Mouse (Mus musculus) kidney, postnatal 0 days (tissue): ENCODE measurements around the gene Polr2l. TPM values are rescaled to one million over a fixed set of nuclear protein-coding genes. Genes with fewer than 3 reads are reported as not detected.
A peak's percentile ranks its signal among the peaks of the same experiment; 100 is the strongest.

ENCODE experiments used
- ATAC-seq: fragments of 200-750 bp; cut with Nextera tagmentation; replicated peaks from 2 replicates; pipeline ENCODE4 v1.8.0; 2017; ENCODE audit warnings: low read depth, moderate number of reproducible peaks, moderate TSS enrichment, moderate library complexity; ENCODE audit not compliant: low FRiP score
- DNase-seq: peaks from one replicate; pipeline ENCODE4 v3.0.0-alpha.2; 2016; ENCODE audit warnings: low spot score
- H3K27ac ChIP-seq: fragments of 300-500 bp; sonication (generic); 2 replicates; pipeline ENCODE4 v1.5.1; 2014; ENCODE audit warnings: mild to moderate bottlenecking
- H3K27me3 ChIP-seq: fragments of 300-500 bp; sonication (generic); 2 replicates; pipeline ENCODE4 v1.6.1; 2014; ENCODE audit warnings: low read length, mixed read lengths; ENCODE audit not compliant: insufficient read depth
- H3K36me3 ChIP-seq: fragments of 300-500 bp; sonication (generic); 2 replicates; pipeline ENCODE4 v1.6.1; 2014; ENCODE audit warnings: low read length, mixed read lengths; ENCODE audit not compliant: insufficient read depth
- H3K4me1 ChIP-seq: fragments of 300-500 bp; sonication (generic); replicated peaks from 2 replicates; pipeline ENCODE4 v1.6.1; 2014; ENCODE audit warnings: antibody characterized with exemption, low read length, mixed read lengths; ENCODE audit not compliant: insufficient read depth
- H3K4me2 ChIP-seq: fragments of 300-500 bp; sonication (generic); 2 replicates; pipeline ENCODE4 v1.6.1; 2014; ENCODE audit warnings: mild to moderate bottlenecking, low read length, moderate library complexity, mixed read lengths
- H3K4me3 ChIP-seq: fragments of 300-500 bp; sonication (generic); replicated peaks from 2 replicates; pipeline ENCODE4 v1.5.1; 2014; ENCODE audit warnings: low read depth, low read length
- H3K9ac ChIP-seq: fragments of 300-500 bp; sonication (generic); 2 replicates; pipeline ENCODE4 v1.6.1; 2014; ENCODE audit warnings: low read depth, low read length
- H3K9me3 ChIP-seq: fragments of 300-500 bp; sonication (generic); replicated peaks from 2 replicates; pipeline ENCODE4 v1.6.1; 2016; ENCODE audit warnings: low read length, inconsistent platforms, mixed read lengths
- CTCF ChIP-seq: IDR thresholded peaks from 2 replicates; pipeline ENCODE4 v1.5.1; 2016; ENCODE audit warnings: antibody characterized with exemption, low read depth, mild to moderate bottlenecking, moderate library complexity
- WGBS: fragments of 180-500 bp; shearing (Covaris S2); extraction: QIAGEN DNeasy Blood & Tissue Kit; methylation state at CpG from one replicate; pipeline ENCODE4 v1.1.7; 2014; 5-methylcytosine and 5-hydroxymethylcytosine counted together
- polyA plus RNA-seq: library from polyadenylated mRNA; unstranded; fragments of >200 nt; fragmentation: Nextera tagmentation; extraction: Ambion mirVana; gene quantifications from 2 replicates; pipeline ENCODE4 v1.2.1, GENCODE M21; 2015

Gene Polr2l
- polyA plus RNA-seq, 1 experiment from 2014 or later, result 72.2 TPM

- Histone ChIP-seq H3K27ac (no peak overlapping the region), H3K27me3 (no peaks in the 10 kb centered on the region), H3K4me1 (peaks cover 20% of the 10 kb centered on the region), H3K4me3 (no peak overlapping the region), H3K9me3 (no peaks in the 10 kb centered on the region), H3K4me2 (no peak overlapping the region), H3K9ac (no peak overlapping the region), H3K36me3 (peaks cover 13% of the 10 kb centered on the region; the same call in 1 of the 2 replicates)
- no peak for DNase-seq
- no peak for ATAC-seq
- 92% methylated on average over 17 of the region's 17 CpGs for WGBS
- TF ChIP-seq CTCF, result no peak
Measured at GRCm38 (mm10) chr7:141459301-141459711, 15.6 kb downstream of the Polr2l start.

DNA sequence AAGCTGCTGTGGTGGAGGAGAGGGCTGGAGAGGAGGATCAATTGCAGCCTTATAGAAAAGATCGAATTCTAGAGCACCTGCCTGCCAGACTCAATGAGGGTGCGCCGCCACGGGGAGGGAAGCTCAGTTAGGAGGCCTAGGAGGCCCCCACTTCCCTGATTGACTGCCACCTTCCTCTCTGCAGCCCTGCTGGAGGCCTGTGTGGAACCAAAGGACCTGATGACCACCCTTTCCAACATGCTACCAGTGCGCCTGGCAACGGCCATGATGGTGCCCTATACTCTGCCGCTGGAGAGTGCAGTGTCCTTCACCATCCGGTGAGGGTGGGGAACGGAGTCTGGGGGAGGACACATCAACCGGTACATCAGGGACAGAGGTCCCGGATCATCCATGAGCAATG, 16.3 kb downstream of the Polr2l start:
- no peak for TF ChIP-seq CTCF
- no peak overlapping the region for H3K4me2 ChIP-seq
- H3K27ac ChIP-seq, result no peak overlapping the region
- H3K4me1 ChIP-seq, result peaks cover 15% of the 10 kb centered on the region
- ATAC-seq (no peak), DNase-seq (no peak)
- H3K4me3 ChIP-seq, result no peak overlapping the region
- H3K36me3 ChIP-seq, result peaks cover 13% of the 10 kb centered on the region; the same call in 1 of the 2 replicates
- H3K9me3 ChIP-seq, result no peaks in the 10 kb centered on the region
- H3K27me3 ChIP-seq, result no peaks in the 10 kb centered on the region
- 92% methylated on average over 11 of the region's 11 CpGs for WGBS
- H3K9ac ChIP-seq, result no peak overlapping the region

GRCm38 (mm10) chr7:141457986-141458660, 16.8 kb downstream of the Polr2l start:
- 75% methylated on average over 15 of the region's 15 CpGs for WGBS
- H3K27ac ChIP-seq, result no peak overlapping the region
- no peaks in the 10 kb centered on the region for H3K27me3 ChIP-seq
- no peak overlapping the region for H3K9ac ChIP-seq
- peak; percentile 58 for DNase-seq
- H3K4me1 ChIP-seq, result peaks cover 15% of the 10 kb centered on the region
- peaks cover 13% of the 10 kb centered on the region; the same call in 1 of the 2 replicates for H3K36me3 ChIP-seq
- H3K9me3 ChIP-seq, result no peaks in the 10 kb centered on the region
- H3K4me3 ChIP-seq, result no peak overlapping the region
- TF ChIP-seq CTCF, result peak; percentile 69
- no peak for ATAC-seq
- H3K4me2 ChIP-seq, result no peak overlapping the region

DNA sequence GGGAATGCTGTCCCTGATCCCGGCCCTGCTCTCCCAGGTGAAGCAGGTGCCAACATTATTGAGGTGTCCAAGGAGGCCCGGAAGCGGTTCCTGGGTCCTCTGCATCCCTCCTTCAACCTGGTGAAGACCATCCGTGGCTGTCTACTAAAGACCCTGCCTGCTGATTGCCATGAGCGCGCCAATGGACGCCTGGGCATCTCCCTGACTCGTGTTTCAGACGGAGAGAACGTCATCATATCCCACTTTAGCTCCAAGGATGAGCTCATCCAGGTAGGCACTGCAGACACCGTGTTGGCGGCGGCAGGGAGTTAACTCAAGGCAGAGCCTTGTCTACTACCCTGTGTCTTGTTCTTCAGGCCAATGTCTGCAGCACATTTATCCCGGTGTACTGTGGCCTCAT, 17.7 kb downstream of the Polr2l start:
- no peak overlapping the region for H3K27ac ChIP-seq
- no peak overlapping the region for H3K4me2 ChIP-seq
- H3K9ac ChIP-seq, result no peak overlapping the region
- H3K4me1 ChIP-seq, result peaks cover 10% of the 10 kb centered on the region
- DNase-seq (no peak), ATAC-seq (no peak)
- no peaks in the 10 kb centered on the region for H3K27me3 ChIP-seq
- H3K4me3 ChIP-seq, result no peak overlapping the region
- peaks cover 13% of the 10 kb centered on the region; the same call in 1 of the 2 replicates for H3K36me3 ChIP-seq
- no peaks in the 10 kb centered on the region for H3K9me3 ChIP-seq
- TF ChIP-seq CTCF, result no peak
- WGBS, result 95% methylated on average over 14 of the region's 14 CpGs

- Histone ChIP-seq H3K4me3 (no peak overlapping the region), H3K27ac (no peak overlapping the region), H3K27me3 (no peaks in the 10 kb centered on the region), H3K4me1 (peaks cover 5% of the 10 kb centered on the region), H3K36me3 (peaks cover 15% of the 10 kb centered on the region), H3K9ac (no peak overlapping the region), H3K9me3 (no peaks in the 10 kb centered on the region), H3K4me2 (peak overlapping the region; percentile 72)
- ATAC-seq, result no peak
- no peak for TF ChIP-seq CTCF
- DNase-seq, result no peak
- 95% methylated on average over 6 of the region's 6 CpGs for WGBS
Measured at GRCm38 (mm10) chr7:141456739-141457138, 18.2 kb downstream of the Polr2l start.

- DNase-seq, result peak; percentile 87
- Histone ChIP-seq H3K4me2 (peak overlapping the region; percentile 72), H3K27ac (peak overlapping the region; percentile 96), H3K9me3 (no peaks in the 10 kb centered on the region), H3K9ac (peak overlapping the region; percentile 74), H3K4me1 (0 out of 2 replicates have a peak, but pooled peaks cover 3% of the 10 kb centered on the region), H3K27me3 (no peaks in the 10 kb centered on the region), H3K4me3 (peak overlapping the region; percentile 74), H3K36me3 (peaks cover 23% of the 10 kb centered on the region)
- WGBS, result 1% methylated on average over 23 of the region's 23 CpGs
- peak; percentile 37 for ATAC-seq
- no peak for TF ChIP-seq CTCF
Measured at GRCm38 (mm10) chr7:141455610-141456314, 19.2 kb downstream of the Polr2l start.
